Mouse (Mus musculus) brain, embryonic 14.5 days (tissue): Measurements from ENCODE around the gene Grin2d. TPM values are rescaled to one million over a fixed set of nuclear protein-coding genes. Genes with fewer than 3 reads are reported as not detected.
A peak's percentile ranks its signal among the peaks of the same experiment; 100 is the strongest.
"Not testable (repeated sequence)": the region's sequence is repeated elsewhere in the genome, so short reads cannot be mapped to it uniquely, and the experiment has no call there.

ENCODE experiments used
- DNase-seq: peaks from one replicate; pipeline ENCODE4 v3.0.0-alpha.2; 2011; ENCODE audit warnings: low read depth
- CTCF ChIP-seq: fragments of 200-500 bp; IDR thresholded peaks from 2 replicates; pipeline ENCODE4 v1.5.1; 2012; ENCODE audit warnings: inconsistent platforms, mild to moderate bottlenecking, moderate library complexity, borderline replicate concordance; ENCODE audit not compliant: insufficient read depth, insufficient read length; ENCODE audit errors: extremely low read depth
- POLR2A ChIP-seq: fragments of 200-500 bp; IDR thresholded peaks from 2 replicates; pipeline ENCODE4 v1.6.1; 2012; ENCODE audit warnings: mild to moderate bottlenecking, inconsistent platforms, borderline replicate concordance; ENCODE audit not compliant: poor library complexity, insufficient read depth, insufficient read length, severe bottlenecking; ENCODE audit errors: extremely low read depth
- polyA plus RNA-seq: library from polyadenylated mRNA; depleted of rRNA; stranded (reverse); fragments of >200 nt; gene quantifications from 2 replicates; pipeline ENCODE4 v1.2.3, GENCODE M21; 2012; rRNA removed

Grin2d gene
- polyA plus RNA-seq, result 13.2 and 31.1 TPM in 2 replicates

GRCm38 (mm10) chr7:45878278-45878677, at the start of gene Grin2d:
Grin2d (minus strand) TSS chr7:45878378.
- DNase-seq, result not testable (repeated sequence)

GRCm38 (mm10) chr7:45924429-45924816, 46.2 kb upstream of the Grin2d start:
- no peak for TF ChIP-seq CTCF
- TF ChIP-seq POLR2A, result no peak
- no peak for DNase-seq

GRCm38 (mm10) chr7:45923762-45924428, 45.7 kb upstream of the Grin2d start, which contains the start of gene Ccdc114:
Ccdc114 (plus strand) TSS chr7:45924072.
- TF ChIP-seq POLR2A (no peak), CTCF (no peak)
- peak; percentile 49 for DNase-seq

- DNase-seq, result peak; percentile 98
- TF ChIP-seq CTCF (no peak), POLR2A (peak; percentile 44; the same call in 1 of the 2 replicates)
Measured at GRCm38 (mm10) chr7:45922928-45923761, 45.0 kb upstream of the Grin2d start.

- TF ChIP-seq CTCF (no peak), POLR2A (no peak)
Measured at GRCm38 (mm10) chr7:45921950-45922600, 43.9 kb upstream of the Grin2d start.

GRCm38 (mm10) chr7:45921242-45921621, 43.1 kb upstream of the Grin2d start, which contains the start of gene Emp3:
Emp3 (minus strand) TSS chr7:45921404.
- DNase-seq, result no peak
- TF ChIP-seq CTCF, result no peak

More at GRCm38 (mm10) chr7:45921950-45922600, 43.9 kb upstream of the Grin2d start:
- no peak for DNase-seq

- TF ChIP-seq CTCF, result no peak
- TF ChIP-seq POLR2A, result no peak
- DNase-seq, result no peak
Measured at GRCm38 (mm10) chr7:45920583-45921241, 42.5 kb upstream of the Grin2d start.

- TF ChIP-seq POLR2A, result no peak
- no peak for TF ChIP-seq CTCF
- no peak for DNase-seq
Measured at GRCm38 (mm10) chr7:45919761-45920160, 41.6 kb upstream of the Grin2d start.

- no peak for DNase-seq
- TF ChIP-seq POLR2A, result no peak
- TF ChIP-seq CTCF, result peak; percentile 35; the same call in 1 of the 2 replicates
Measured at GRCm38 (mm10) chr7:45919083-45919671, 41.0 kb upstream of the Grin2d start.

GRCm38 (mm10) chr7:45917926-45918325, 39.7 kb upstream of the Grin2d start:
- TF ChIP-seq CTCF (no peak), POLR2A (no peak)
- no peak for DNase-seq

GRCm38 (mm10) chr7:45917004-45917704, 39.0 kb upstream of the Grin2d start:
- no peak for DNase-seq
- no peak for TF ChIP-seq POLR2A
- no peak for TF ChIP-seq CTCF
